ENCODE assay signal across 20 mouse cellular contexts in genomic region chr1:157022456-157023435, GRCm38 (mm10).
DNase-seq lines count a peak whose midpoint lies in the region; ATAC-seq and TF ChIP-seq lines count a peak whose summit lies in the region.
"Had no signal": no experiment of that assay in that cellular context is flagged by ENCODE, and none has a peak within 500 bp of the region (broad histone marks: within the 10 kb centered on the region; RNA-seq: fewer than 3 reads in every experiment).

No protein-coding gene starts in this region.

- no peak overlapping the region for H3K9ac ChIP-seq in neural tube, embryonic 12.5 days
- H3K9ac ChIP-seq in neural tube, embryonic 15.5 days (replicated peaks) = no peak overlapping the region
- H3K9ac ChIP-seq in CH12.LX (ENCODE audit: insufficient read depth, low read depth) = peak overlapping the region; percentile 72
- H3K9ac ChIP-seq: forebrain, embryonic 12.5 days; heart, embryonic 15.5 days; liver, embryonic 12.5 days; lung, embryonic 14.5 days had no signal

- ATAC-seq in neural tube, embryonic 12.5 days (ENCODE audit: low FRiP score, low read depth) = peak; percentile 49
- ATAC-seq in neural tube, embryonic 15.5 days (ENCODE audit: low FRiP score) = no peak
- ATAC-seq: liver, embryonic 12.5 days had no signal

- TF ChIP-seq POLR2A in CH12.LX (IDR thresholded peaks at IDR 0.05; ENCODE audit: low read depth, low read length) = 0 out of 2 replicates have a peak, but pooled peaks have one; percentile 26

- TF ChIP-seq EP300 in CH12.LX (IDR thresholded peaks at IDR 0.05; ENCODE audit: low read length) = no peak; the same call in 1 of the 2 replicates

- H3K9me3 ChIP-seq in neural tube, embryonic 12.5 days = no peaks in the 10 kb centered on the region
- H3K9me3 ChIP-seq in neural tube, embryonic 15.5 days (replicated peaks) = no peaks in the 10 kb centered on the region
- no peaks in the 10 kb centered on the region for H3K9me3 ChIP-seq in CH12.LX (replicated peaks; ENCODE audit: low read length)
- H3K9me3 ChIP-seq: forebrain, embryonic 12.5 days; heart, embryonic 15.5 days; liver, embryonic 12.5 days had no signal

- TF ChIP-seq CTCF in CH12.LX (conservative IDR thresholded peaks at IDR 0.05 in 1 of 2, IDR thresholded peaks at IDR 0.05 in 1 of 2; ENCODE audit: low read depth in 2 of 2, low read length in 2 of 2) = no peak

- H3K27me3 ChIP-seq in neural tube, embryonic 12.5 days (replicated peaks) = no peaks in the 10 kb centered on the region
- no peaks in the 10 kb centered on the region for H3K27me3 ChIP-seq in neural tube, embryonic 15.5 days (replicated peaks)
- H3K27me3 ChIP-seq in CH12.LX (replicated peaks) = no peaks in the 10 kb centered on the region
- H3K27me3 ChIP-seq: forebrain, embryonic 12.5 days; heart, embryonic 15.5 days; liver, embryonic 12.5 days had no signal

- H3K4me2 ChIP-seq in neural tube, embryonic 12.5 days (replicated peaks) = no peak overlapping the region; the same call in 1 of the 2 replicates
- H3K4me2 ChIP-seq in neural tube, embryonic 15.5 days = no peak overlapping the region
- peak overlapping the region; percentile 73 for H3K4me2 ChIP-seq in CH12.LX (ENCODE audit: insufficient read depth, low read depth, poor library complexity, severe bottlenecking)
- H3K4me2 ChIP-seq: forebrain, embryonic 12.5 days; heart, embryonic 15.5 days; liver, embryonic 12.5 days; lung, embryonic 14.5 days had no signal

- 35% methylated on average over 12 of the region's 12 CpGs for WGBS in neural tube, embryonic 12.5 days
- WGBS in neural tube, embryonic 15.5 days = 25% methylated on average over 12 of the region's 12 CpGs

- peak; percentile 78 for DNase-seq in heart, adult 11 months
- no peak for DNase-seq in heart, postnatal 14 days
- no peak for DNase-seq in CH12.LX (ENCODE audit: extremely low read depth)
- DNase-seq in embryo, embryonic 11 days = peak; percentile 47
- DNase-seq in layer of hippocampus, adult 18-20 months (ENCODE audit: low spot score in 2 of 2) = no peak
- no peak for DNase-seq in cerebellum, postnatal 14 days
- DNase-seq: adrenal gland, adult 2 months; cerebellum, adult 9-11 months; gastrocnemius, postnatal 25 days; kidney, adult 18-20 months; kidney, postnatal 36 days; layer of hippocampus, adult 9-11 months; lung, embryonic 14.5 days; lung, postnatal 36 days; right cerebral cortex, postnatal 4 days had no signal

- dilution Hi-C loops in CH12.LX (cut with MboI; ENCODE audit: extremely low pct_ligation_motif_present, extremely low pct_unique_long_range_greater_than_20kb, low sequenced_read_pairs) = no loop called here

- intact Hi-C loops in heart, postnatal 14 days (cut with DNase I) = no loop called here

- H3K4me3 ChIP-seq in neural tube, embryonic 12.5 days = no peak overlapping the region
- H3K4me3 ChIP-seq in neural tube, embryonic 15.5 days (replicated peaks) = no peak overlapping the region
- no peak overlapping the region for H3K4me3 ChIP-seq in CH12.LX (replicated peaks in 1 of 3; ENCODE audit: low read depth in 2 of 3, low read length in 2 of 3, poor library complexity in 1 of 3)
- H3K4me3 ChIP-seq: forebrain, embryonic 12.5 days; heart, embryonic 15.5 days; liver, embryonic 12.5 days had no signal

- no peak for TF ChIP-seq RAD21 in CH12.LX (IDR thresholded peaks at IDR 0.05; ENCODE audit: low read depth, low read length)

- H3K36me3 ChIP-seq in neural tube, embryonic 12.5 days = no peaks in the 10 kb centered on the region
- no peaks in the 10 kb centered on the region for H3K36me3 ChIP-seq in neural tube, embryonic 15.5 days
- no peaks in the 10 kb centered on the region for H3K36me3 ChIP-seq in CH12.LX (replicated peaks in 1 of 2; ENCODE audit: control insufficient read depth in 1 of 2, insufficient read depth in 1 of 2, low read length in 1 of 2)
- H3K36me3 ChIP-seq: forebrain, embryonic 12.5 days; heart, embryonic 15.5 days; liver, embryonic 12.5 days had no signal

- no peak overlapping the region for H3K27ac ChIP-seq in neural tube, embryonic 12.5 days
- no peak overlapping the region for H3K27ac ChIP-seq in neural tube, embryonic 15.5 days (replicated peaks)
- peak overlapping the region; percentile 97 for H3K27ac ChIP-seq in CH12.LX (ENCODE audit: insufficient read depth, low read depth)
- H3K27ac ChIP-seq: forebrain, embryonic 12.5 days; heart, embryonic 15.5 days; liver, embryonic 12.5 days had no signal

- H3K4me1 ChIP-seq in neural tube, embryonic 12.5 days = no peaks in the 10 kb centered on the region; the same call in 1 of the 2 replicates
- H3K4me1 ChIP-seq in neural tube, embryonic 15.5 days = 0 out of 2 replicates have a peak, but pooled peaks cover 5% of the 10 kb centered on the region
- H3K4me1 ChIP-seq in CH12.LX (ENCODE audit: control insufficient read depth in 1 of 2, insufficient read depth in 2 of 2) = peaks cover 43 to 84% of the 10 kb centered on the region in 2 experiments
- H3K4me1 ChIP-seq: forebrain, embryonic 12.5 days had no signal

- H3K79me2 ChIP-seq in CH12.LX (replicated peaks; ENCODE audit: control insufficient read depth, extremely low read depth, insufficient read depth, poor library complexity, severe bottlenecking) = no peaks in the 10 kb centered on the region

- in situ Hi-C loops in CH12.LX (cut with MboI; ENCODE audit: low pct_ligation_motif_present, low pct_unique_long_range_greater_than_20kb, low sequenced_read_pairs) = no loop called here

TF ChIP-seq in CH12.LX, 34 proteins besides CTCF, POLR2A, EP300 and RAD21:
- TF ChIP-seq NRF1 (IDR thresholded peaks at IDR 0.05; ENCODE audit: low read depth, low read length) (peak; percentile 67), IRF4 (IDR thresholded peaks at IDR 0.05; ENCODE audit: low read depth, low read length) (peak; percentile 43; the same call in 1 of the 2 replicates), ETS1 (conservative IDR thresholded peaks at IDR 0.05; ENCODE audit: low read depth, low read length) (no peak), RCOR1 (conservative IDR thresholded peaks at IDR 0.05; ENCODE audit: low read depth, low read length) (0 out of 2 replicates have a peak, but pooled peaks have one; percentile 32), TCF12 (IDR thresholded peaks at IDR 0.05; ENCODE audit: low read depth, low read length) (peak; percentile 37; the same call in 1 of the 2 replicates), TBP (conservative IDR thresholded peaks at IDR 0.05; ENCODE audit: low read depth, low read length) (no peak), MYC (IDR thresholded peaks at IDR 0.05; ENCODE audit: low read depth, low read length) (peak; percentile 19; the same call in 1 of the 2 replicates), E2F4 (IDR thresholded peaks at IDR 0.05; ENCODE audit: insufficient replicate concordance, low read depth, low read length) (peak; percentile 52; the same call in 1 of the 2 replicates)

Comparison
In these comparisons a context has a peak if more than half of its experiments do, and no peak if none do; other contexts are left out.
1. DNase-seq: peak in heart, adult 11 months (single experiment) and embryo, embryonic 11 days (single experiment); none in heart, postnatal 14 days (0 of 2), CH12.LX (single experiment), layer of hippocampus, adult 18-20 months (0 of 2) and cerebellum, postnatal 14 days (0 of 2).